Mouse (Mus musculus) retina, postnatal 1 day (tissue): ENCODE measurements around the gene Pcsk6.
"Not testable (repeated sequence)": the region's sequence is repeated elsewhere in the genome, so short reads cannot be mapped to it uniquely, and the experiment has no call there.

Experiments used
- DNase-seq: peaks from one replicate; pipeline ENCODE4 v3.0.0-alpha.2; 2012

Gene Pcsk6

DNA sequence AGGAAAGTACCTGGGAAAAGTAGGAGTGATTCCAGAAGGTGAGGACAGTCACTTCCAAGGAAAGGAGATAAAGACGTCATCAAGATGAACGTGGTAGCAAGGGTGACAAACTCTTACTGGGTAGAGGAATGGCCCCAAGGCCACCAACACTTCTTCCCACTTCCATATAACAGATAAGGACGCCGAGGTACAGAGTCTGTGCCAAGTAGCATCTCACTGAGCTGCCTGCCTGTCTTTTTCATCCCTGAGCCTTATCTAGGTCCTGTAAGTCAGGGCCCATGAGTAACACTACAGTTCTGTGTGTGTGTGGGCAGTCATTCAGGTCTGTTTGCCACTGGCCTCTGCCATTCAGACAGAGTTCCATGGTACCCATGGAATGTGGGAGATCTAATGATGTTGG, 23.4 kb downstream of the Pcsk6 start:
- DNase-seq: no peak

DNA sequence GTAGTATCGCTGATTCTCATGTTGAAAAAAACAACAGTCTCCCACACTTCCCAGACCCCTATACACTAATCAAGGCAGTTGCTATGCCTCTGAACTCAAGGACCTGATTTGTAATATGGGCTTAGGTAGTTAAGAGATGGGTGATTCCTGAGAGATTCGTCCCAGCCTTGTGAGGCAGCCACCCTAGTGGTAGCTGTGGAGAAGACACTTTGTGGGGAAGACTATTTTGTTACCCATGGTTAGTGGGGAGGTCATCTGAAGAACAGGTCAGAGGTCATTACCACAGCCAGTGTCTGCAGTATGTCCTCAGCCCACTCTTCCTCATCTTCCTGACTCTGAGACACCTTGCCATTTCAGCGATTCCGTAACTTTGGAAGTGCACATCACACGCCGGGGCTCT, 24.3 kb downstream of the Pcsk6 start:
- DNase-seq: no peak

DNA sequence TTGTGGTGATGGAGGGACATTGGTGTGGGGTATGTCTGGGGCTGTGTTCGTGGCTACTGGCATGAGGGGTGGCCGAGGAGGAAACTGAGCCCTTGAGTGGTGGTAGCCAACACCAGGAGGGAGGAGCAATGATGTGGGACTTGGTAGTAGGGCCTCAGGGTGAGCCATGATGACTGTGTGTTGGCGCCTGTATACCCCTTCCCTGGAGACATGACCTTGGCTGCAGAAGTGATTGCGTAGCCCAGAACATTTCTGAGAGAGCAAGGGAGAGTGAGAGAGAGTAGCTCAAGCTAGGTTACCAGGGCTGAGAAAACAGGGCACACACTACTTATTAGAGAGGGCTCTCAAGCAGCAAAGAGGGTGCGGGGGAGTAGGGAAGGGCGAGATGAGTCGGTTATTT, 30.3 kb downstream of the Pcsk6 start:
- no peak for DNase-seq

DNA sequence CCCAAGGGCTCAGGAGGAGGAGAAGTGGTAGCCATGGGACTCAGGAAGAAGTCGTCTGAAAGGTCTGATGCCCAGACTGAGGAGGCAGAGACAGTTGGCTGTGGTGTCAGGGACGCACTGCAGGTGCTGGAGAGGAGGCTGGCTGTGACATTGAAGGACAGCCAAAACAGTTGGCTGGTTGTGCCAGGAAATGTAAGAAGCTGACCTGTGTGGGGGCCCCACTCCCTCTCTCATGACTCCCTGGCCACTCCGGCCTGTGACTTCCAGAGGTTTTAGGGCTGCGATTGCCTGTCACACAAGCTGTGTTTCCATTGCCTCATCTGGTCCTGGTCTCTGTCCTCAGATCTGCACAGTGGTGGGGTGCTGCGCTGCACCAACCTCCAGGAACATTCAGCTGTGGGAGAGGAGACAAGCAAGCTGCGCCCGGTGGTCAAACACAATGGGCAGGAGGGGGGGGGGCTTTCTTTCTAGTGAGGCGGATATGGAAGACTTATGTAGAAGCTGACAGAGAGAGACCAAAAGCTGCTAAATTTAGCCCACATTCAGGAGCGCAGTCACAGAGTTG, 30.8 kb downstream of the Pcsk6 start:
- DNase-seq: no peak

DNA sequence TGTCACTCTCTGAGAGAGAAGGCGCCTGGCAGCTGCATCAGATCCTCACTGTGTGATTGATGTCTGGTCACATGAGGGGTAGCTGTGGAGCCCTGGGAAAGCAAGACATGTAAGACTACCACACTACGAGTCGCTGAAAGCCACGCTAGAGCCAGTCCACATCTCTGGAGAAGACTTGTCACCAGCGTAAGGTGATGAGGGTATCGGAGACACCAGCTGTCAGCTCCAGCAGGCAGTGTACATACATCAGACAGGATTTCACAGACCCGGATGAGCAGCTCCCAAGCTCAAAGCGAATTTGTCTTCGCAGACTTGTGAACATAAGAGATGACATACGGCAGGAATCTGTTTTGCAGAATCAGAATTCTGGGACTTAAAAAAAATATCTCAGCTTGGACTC, 32.0 kb downstream of the Pcsk6 start:
- DNase-seq: no peak

DNA sequence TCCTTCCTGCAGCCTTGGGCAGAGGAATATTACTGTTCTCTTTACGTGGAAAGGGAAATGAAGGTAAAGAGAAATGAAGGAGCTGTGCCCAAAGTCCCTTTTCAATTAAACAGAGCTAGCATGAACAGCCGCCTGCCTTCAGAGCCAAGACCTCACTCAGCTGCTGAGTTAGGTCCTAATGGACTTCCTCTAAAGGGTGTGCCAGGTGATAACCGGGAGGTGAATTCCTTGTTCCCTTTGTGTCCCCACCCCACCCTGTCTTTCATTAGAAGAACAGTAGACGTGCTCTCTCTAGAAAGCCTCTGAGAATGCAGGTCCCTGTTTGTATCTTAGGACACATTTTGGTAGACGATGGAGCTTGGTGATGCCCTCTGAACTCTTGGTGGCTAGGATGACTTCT, 33.7 kb downstream of the Pcsk6 start:
- no peak for DNase-seq

DNA sequence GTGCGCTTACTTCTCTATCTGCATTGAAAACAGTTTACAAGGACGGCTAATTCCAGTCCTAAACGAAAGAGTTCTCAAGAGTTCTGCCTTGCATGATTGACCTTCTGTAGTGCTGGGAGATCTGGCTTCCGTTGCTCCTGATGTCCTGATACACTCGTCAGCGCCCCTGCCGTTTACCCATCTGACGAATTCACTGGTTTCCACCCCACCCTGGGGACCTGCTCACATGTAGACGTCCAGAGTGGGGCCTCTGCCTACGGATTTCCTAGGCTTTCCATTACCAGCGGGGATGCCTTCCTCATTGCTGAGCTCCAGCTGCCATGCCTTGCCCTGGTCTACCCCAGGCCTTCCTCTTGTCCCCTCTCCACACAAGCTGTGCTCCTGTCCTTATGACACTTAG, 39.7 kb downstream of the Pcsk6 start:
- no peak for DNase-seq

DNA sequence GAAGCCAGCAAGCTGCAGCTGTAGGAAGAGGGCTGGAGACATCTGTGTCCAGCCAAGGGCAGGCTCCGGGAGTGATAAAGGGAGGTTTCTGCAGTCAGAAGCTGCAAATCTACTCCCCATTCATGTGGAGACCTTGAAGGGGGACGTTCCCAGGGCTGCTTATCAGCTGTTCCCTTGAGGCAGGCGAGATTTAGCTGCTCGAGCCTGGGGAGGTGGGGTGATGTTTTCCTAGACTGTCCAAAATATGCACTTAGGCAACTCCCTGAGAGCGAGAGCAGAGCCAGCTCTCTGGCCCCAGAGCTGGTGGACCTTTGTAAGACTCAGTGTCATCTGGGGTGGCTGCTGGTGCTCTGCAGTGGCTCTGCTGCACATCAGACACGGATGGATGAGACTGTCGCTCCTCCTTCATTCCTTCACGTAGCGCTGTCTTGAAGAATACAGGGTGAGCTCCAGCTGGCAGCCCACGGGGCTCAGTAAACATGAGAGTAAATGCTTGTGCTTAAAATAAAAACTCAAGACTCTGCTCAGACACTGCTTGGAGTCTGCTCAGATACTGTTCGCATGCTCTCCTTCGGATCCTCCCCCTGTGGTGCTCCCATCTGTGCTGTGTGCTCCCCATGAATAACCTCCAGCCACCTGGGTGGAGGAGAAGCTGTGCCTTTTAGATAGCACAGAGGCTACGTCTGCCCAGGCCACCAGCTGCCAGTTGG, 41.1 kb downstream of the Pcsk6 start:
- DNase-seq: peak; percentile 48

DNA sequence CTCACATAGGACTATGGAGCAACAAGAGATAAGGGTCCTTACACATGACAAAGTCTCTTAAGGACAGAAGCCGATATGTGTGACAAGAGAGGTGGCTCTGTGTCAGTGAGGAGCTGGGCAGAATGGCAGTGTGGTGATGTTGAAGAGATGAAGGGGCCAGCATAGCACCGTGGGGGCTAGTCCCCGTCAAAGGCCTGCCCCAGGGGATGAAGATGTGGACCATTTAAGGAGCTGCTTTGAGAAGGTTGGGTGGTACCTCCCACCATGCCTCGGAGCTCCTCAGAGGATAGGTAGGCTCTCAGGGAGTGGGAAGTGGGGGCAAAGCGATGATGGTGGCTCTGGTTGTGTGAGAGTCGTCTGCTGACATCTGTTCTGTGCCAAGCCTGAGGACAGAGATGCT, 41.9 kb downstream of the Pcsk6 start:
- no peak for DNase-seq

DNA sequence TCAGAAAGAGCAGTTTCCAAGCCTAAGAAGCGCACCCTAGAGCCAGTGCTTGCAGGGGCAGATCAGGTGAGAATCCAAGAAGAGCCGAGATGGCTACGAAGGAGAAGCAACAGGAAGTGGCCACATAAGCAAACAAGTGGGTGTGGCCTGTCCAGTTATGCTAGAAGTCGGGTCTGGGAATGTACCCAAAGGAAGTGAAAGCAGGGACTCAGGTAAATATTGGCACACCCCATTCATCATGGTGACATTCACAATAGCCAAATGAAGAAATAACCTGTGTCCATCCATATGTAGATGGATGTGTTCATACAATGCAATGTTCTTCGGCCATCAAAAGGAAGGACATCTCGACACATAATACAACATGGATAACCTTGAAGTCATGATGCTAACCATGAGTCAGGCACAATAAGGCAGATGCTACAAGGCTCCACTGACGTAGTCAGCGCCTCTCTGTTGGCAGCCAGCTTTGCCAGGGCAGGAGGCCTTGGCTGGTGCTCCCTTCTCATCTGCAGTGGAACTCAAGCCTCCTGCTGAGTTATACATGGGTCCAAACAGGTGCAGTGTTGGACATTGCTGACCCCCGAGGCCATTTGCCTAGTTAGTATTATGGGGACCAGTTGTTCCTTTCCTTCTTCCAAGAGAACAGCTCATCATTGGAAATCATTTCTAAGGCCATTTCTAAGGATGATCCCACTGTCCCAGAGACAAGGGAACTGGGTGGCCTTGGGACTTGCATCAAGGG, 45.2 kb downstream of the Pcsk6 start:
- no peak for DNase-seq

DNA sequence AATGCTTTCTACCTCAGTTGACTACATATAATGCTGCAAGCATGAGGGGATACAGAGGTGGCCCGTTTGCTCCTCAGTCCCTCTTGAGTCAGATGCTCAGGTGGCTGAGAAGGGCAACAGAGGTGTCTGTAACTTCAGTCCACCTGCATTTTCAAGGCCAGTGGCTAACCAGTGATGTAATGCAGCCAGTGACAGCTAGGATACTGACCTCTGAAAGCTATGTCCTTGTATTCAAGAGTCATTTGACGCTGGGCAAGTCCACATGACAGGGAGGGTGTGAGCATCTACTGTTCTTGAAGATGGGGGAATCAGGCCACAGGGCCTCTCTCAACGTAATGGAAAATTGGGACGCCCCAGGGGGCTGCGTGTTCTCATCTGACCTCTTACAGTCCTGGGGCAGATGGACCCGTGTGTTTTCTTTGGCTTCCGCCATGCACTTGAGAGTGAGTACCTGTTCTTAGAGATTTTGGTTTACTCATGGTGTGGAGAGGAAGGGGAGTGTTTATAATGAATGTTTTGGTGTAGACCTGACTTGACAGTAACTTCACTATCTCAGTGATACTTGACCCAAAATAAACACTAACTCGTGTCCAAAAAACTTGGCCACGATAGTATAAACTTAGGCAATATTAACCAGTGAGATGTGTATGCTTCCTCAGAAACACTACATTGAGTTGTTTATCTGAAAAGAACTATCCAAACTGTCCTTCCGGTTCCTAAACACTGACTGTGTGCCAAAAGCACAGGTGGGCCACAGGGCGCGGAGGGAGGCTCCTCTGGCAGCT, 48.0 kb downstream of the Pcsk6 start:
- no peak for DNase-seq

DNA sequence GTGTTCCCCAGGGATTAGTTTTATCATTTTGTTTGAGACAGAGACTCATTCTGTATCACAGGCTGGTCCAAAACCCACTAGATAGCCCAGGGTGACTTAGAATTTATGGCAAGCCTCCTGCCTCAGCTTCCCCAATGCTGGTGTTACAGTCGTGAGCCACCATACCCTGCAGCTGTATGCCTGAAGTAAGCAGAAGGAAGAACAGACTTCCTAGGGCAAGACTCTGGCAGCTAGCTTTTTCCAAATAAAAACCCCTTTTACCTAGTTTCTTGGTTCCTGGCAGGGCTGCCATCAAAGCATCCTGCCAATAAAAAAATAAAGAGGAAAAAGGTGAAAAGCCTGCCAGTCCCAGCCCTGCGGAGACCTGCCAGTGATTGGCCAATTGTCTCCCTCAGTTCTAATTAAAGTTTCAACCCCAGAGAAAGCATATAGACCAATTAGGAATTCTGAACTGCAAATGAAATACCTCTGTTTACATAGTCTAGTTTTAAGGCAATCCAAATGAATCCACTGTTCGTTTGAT, 51.6 kb downstream of the Pcsk6 start:
- DNase-seq: no peak

DNA sequence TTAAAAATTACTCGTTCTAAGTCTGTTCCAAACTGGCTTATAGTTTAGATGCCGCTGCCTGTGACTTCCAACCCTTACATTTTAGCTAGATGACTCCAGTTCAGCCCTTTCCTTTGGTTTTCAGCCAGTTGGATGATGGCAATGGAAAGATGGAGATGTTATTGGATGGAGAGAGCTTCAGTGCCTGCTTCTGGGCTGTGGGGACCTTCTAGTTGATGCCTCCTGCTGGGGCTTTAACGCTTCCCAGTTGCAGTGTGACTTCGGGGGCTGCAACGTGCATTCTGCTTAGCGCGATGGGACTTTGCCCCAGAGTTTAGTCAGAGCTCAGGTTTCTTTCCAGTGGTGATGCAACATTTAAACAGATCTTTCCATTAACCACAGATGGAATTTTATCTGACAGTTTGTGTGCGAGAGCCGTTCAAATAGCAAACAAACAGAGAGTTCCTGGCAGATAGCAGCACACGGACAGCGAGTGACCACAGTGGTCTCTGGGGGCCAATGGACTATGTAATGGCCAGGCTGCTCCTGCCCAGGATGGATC, 53.3 kb downstream of the Pcsk6 start:
- DNase-seq: no peak

DNA sequence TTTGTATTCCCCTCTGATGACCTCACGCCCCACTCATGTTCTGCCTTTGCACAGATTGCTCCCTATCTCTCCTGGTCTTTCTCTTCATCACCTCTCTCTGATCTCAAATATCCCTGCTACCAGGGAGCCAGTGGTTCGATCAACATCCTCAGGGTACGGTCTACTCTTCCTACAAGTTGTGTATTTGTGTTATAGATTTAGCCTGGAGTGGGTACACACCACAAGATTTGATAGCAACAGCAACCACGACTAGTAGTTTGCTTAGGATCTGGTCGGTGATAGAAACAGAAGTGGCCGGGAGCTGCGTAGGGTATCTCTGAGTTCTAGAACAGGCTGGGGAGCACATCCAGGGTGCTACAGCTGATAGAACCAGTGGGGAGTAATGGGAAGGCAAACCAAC, 54.3 kb downstream of the Pcsk6 start:
- no peak for DNase-seq

DNA sequence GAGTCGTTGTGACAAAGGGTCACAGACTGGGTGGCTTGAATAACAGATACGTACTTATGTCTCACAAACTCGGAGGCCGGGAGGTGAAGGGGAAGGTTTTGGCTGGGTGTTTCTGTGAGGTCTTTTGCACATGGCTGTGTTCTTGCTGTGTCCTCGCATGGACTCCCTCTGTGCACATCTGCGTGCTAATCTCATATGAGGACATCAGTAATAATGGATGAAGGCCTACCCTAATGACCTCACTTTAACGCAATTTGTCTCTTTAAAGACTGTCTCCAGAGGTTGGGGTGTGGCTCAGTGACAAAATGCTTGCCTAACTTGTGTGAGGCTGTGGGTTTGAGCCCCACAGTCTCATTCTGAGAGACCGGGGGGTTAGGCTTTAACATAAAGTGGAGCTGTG, 55.0 kb downstream of the Pcsk6 start:
- DNase-seq: no peak

DNA sequence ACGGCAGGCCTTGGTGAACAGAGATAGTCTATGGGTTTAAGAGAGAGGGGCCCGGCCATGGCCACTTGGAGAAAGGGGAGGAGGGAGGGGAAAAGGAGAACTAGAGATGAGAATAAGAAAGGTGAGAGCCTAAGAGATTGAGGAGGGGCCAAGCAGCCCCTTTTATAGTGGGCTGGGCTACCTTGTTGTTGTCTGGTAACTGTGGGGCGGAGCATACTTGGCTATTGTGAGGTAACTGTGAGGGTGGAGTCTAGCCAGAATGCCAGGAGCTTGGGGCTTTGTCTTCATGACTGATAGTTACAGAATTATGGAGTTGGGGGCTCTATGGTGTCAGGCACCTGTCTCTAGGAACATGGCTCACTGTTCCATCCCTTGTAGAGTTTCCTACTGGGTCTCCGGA, 56.9 kb downstream of the Pcsk6 start:
- DNase-seq: no peak

DNA sequence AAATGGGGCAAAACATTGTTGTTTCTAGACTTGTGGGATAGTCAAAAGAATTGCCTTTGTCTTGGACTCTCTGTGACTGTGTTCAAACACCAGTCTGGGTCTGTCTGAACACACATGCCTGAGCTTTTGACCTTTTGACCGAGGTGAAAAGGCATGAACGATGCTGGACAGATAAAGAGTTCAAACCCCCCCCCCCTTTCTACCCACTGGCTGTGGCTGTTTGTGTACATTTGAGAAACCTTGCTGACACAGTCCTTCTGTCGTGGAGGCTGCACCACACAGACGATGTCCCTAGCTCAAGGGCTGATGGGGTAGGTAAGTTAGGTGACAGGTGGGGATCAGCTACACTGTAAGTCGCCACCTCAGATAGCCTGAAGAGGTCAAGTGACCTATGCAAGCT, 67.9 kb downstream of the Pcsk6 start:
- DNase-seq: no peak

DNA sequence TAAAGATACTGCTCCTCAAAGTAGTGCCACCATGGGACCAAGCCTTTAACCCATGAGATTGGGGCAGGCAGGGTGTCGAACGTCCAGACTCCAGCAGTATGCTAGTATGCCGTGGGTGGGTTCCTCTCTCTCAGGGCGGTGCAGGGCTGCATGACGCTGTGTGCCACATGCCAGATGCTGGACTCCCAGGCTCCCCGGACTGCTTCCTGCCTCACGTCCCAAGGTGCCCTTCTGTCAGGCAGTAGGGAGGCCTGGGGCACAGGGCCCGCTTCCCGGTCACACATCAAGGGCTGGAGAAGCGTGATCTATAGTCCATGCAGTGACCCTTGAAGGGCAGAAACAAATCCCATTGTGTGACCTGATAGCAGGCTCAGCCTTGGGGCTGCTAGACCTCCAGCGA, 68.9 kb downstream of the Pcsk6 start:
- peak; percentile 37 for DNase-seq

DNA sequence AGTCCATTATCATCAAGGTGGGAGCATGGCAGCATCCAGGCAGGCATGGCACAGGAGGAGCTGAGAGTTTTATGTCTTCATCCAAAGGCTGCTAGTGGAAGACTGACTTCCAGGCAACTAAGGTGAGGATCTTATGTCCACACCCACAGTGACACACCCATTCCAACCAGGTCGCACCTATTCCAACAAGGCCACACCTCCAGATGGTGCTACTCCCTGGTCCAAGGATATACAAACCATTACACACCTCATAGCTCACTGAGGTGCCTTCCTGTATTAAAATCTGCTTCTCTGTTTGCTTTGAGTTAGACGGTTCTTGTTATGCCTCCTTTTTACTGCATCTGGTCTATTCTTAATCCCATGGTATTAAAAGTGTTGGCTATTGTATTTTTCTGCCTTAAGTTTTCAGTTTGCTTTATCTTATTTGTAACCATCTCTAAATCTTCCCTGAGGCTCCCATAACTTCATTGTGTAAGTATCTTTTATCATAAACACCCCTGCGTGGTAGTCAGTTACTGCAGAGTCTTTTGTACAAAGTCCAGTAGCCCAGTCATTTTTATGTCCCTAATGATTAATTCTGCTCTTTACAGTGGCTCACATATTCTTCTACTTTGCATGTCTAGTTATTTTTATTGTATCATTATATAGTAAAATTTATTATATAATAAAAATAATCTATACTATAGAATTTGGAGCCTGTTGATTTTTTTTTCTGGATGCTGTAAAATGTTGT, 72.9 kb downstream of the Pcsk6 start:
- DNase-seq: not testable (repeated sequence)

DNA sequence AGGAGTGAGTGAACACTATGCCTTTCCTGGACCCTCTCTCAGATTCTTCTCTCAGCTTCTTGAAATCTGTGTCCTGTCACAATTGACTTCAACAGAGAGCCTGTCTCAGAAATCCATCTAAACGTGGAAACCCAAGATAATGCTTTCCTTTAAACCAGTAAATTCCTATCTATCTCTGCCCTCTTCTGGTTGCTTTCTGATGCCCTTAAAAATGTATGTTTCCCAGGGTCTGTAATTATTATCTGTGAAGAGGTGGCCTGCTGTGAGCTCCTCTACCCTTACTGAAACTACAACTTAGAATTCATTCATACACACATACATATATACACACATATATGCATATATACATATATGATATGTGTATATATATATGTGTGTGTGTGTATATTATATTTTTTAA, 73.7 kb downstream of the Pcsk6 start:
- DNase-seq: no peak

DNA sequence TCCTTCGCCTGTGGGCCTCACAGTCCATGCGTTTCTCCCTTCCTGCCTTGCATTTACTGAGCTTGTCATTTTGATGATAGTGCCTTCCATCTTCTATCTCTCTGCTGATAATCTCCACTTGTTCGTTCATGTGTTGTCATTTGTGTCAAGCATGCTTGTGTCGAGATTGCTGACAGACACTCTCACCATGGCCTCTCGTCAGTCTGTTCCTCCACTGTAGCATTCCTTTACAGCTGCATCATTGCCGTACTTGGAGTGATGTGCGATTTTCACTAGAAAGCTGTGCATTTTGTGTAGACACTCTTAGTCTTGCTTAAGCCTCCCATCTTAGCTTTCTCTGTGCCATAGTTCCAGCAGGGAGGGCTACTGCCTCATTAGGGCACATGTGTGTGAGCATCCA, 79.5 kb downstream of the Pcsk6 start:
- DNase-seq: peak; percentile 35

DNA sequence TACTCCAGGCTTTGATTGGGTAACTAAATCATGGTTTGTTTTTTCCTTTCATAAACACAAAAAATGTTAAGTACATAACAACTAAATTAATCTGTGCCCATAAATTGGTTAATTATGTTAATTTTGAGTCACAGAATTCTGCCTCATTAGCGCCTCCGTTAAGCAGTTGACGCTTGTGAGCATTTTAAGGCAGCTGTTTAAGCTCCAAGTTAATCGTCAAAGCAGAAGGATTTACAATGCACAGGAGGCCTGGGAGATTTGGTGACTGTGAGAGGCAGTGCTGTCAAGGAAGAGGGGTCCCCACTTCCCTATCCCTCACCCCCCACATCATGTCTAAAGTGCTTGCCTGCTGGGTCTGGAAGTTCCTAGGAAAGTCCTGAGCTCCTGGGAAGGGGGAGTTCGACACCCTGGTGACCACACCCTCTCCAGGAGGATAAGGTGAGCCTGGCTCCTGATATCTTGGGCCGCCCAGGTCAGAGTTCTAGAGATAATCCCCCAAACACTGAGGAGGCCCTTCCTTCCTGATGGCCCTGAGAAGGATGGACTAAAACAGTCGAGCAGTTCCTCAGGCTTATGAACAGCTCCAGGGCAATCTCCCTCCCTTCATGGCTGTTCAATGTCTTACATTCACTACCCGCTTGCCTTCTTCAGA, 83.9 kb downstream of the Pcsk6 start:
- DNase-seq: peak; percentile 24
